Mouse (Mus musculus): ENCODE results near the gene 4930435E12Rik.
A peak's percentile ranks its signal among the peaks of the same experiment; 100 is the strongest.
"Not testable (repeated sequence)": the region's sequence is repeated elsewhere in the genome, so short reads cannot be mapped to it uniquely, and the experiment has no call there.

The 4930435E12Rik gene

DNA sequence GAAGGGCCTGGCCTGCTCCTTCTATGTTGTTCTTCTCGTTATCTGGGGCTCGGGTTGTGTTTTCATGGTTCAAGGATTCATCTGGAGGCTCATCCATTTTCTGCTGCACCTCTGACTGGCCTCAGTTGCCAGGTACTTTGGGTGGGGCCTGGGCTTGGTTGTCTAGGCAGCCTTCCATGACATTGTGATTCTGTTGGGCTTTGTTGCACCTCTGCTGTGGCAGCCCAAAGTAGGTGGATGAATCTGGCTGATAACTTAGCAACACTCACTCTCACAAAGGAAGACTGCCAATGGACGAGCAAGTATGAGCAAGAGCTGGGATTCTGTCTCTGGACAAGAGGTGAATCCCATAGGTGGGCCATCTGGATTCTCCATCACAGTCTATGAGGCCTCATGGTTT is at the start of gene 4930435E12Rik:
4930435E12Rik (minus strand) TSS at position 101 of the 400 bp plus-strand sequence.
- no peak for DNase-seq (ENCODE audit: low read depth)

DNA sequence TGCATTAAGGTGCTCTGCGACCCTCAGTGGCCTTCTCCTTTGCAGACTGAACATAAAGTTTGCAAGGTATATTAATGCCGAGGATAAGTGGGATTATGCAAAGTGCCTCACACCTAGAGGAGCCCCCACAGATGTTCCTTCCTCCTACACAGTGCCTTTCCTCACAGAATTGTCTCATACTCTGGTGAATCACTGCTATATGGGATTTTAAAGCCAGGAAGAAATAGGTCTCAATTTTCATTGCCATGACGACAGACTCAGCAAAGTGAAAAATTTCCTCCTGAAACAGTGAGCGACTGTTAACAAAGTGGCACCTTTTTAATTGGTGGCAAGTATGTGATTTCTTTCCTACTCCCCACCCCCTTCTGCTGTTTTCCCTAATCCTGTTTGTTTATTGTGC is 45.9 kb upstream of the 4930435E12Rik start:
- DNase-seq (ENCODE audit: low read depth): no peak

GRCm38 (mm10) chr16:38873231-38873630 is 44.7 kb upstream of the 4930435E12Rik start:
- DNase-seq (ENCODE audit: low read depth): no peak

- no peak for DNase-seq (ENCODE audit: low read depth)
These were observed 35.8 kb upstream of the 4930435E12Rik start for GRCm38 (mm10) chr16:38864358-38864757.

DNA sequence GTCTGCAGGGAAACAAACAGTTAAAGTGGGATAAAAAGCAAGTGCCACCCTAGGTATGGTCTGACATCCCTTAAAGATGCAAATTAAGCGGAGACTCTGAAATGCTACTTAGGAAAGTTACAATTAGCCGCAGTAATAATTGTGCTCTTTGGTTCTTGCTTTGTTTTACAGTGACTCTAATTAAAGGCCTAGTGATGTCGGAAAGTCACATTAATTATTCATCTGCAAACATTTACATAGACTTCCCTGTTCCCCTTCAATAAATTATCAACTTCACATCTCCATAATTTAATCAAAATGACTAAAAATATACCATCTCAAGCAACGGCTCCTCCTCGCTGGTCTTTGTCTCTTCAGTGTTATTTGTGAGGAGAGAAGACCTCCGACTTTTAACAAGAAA is 32.0 kb upstream of the 4930435E12Rik start:
- DNase-seq (ENCODE audit: low read depth): no peak

GRCm38 (mm10) chr16:38858120-38858749 is 29.7 kb upstream of the 4930435E12Rik start:
- peak; percentile 2 for DNase-seq (ENCODE audit: low read depth)

DNA sequence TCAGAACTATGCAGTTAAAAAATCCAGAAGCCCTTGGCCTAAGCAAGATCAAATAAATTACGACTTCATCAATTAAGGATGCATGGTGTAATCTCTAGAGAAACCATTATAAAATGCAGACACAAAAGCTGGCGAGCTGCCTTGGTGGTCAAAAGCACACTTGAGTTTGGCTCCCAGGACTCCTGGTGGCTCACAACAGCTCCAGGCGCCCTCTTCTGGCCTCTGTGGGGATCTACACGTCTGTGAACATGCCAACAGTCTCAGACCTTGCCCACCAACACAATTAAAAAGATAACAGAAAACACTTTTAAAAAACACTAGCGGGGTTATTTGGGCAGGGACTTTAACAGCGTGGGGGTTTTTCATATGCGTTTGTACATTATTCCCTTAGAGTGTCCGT is 16.0 kb downstream of the 4930435E12Rik start:
- DNase-seq (ENCODE audit: low read depth): peak; percentile 29

- no peak for DNase-seq (ENCODE audit: low read depth)
These were observed 18.4 kb downstream of the 4930435E12Rik start for GRCm38 (mm10) chr16:38810196-38810595.

GRCm38 (mm10) chr16:38807796-38808195 is 20.8 kb downstream of the 4930435E12Rik start:
- DNase-seq (ENCODE audit: low read depth): not testable (repeated sequence)

- no peak for DNase-seq (ENCODE audit: low read depth)
These were observed 28.5 kb downstream of the 4930435E12Rik start, which contains the start of gene Upk1b for GRCm38 (mm10) chr16:38800091-38800490. Gene Upk1b, minus strand, starts transcription at chr16:38800328.

- no peak for DNase-seq (ENCODE audit: low read depth)
These were observed 29.5 kb downstream of the 4930435E12Rik start for GRCm38 (mm10) chr16:38798957-38799450.

DNA sequence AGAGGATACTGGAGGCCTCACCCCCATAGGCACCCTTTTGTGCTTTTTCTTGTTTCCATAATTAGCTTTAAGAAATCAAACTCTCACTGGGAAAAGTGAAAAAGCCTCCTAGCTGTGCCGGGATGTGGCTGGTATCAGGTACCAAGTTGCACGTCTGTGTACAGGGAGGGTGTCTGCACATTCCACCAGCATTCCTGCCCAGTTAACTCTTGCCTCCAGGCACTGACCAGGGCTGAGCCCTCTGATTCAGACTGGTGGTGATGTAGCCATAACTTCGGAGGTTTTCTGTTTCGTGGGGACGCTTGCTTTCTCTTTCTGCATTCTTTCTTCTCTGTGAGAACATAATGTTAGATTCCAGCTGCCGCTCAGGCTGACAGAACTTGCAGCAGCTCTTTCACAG is 35.4 kb downstream of the 4930435E12Rik start:
- DNase-seq (ENCODE audit: low read depth): no peak

- DNase-seq (ENCODE audit: low read depth): no peak
These were observed 38.6 kb downstream of the 4930435E12Rik start for GRCm38 (mm10) chr16:38789966-38790365.

DNA sequence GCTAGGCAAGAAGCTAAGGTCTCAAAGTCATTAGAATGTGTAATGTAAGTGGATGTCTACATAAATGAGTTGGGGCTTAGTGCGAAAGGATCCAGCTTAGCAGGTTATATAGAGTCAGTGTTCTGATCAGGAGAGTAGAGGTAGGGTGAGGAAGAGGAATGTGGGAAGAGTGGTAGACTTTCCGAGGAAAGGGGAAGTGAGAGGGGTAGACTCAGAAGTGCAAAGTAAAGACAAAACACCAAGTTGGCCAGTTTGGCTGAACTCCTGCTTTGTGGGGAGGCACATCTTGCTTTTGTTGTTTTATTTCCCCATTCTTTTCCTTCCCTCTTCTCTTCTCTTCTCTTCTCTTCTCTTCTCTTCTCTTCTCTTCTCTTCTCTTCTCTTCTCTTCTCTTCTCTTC is 39.5 kb downstream of the 4930435E12Rik start:
- DNase-seq (ENCODE audit: low read depth): no peak

DNA sequence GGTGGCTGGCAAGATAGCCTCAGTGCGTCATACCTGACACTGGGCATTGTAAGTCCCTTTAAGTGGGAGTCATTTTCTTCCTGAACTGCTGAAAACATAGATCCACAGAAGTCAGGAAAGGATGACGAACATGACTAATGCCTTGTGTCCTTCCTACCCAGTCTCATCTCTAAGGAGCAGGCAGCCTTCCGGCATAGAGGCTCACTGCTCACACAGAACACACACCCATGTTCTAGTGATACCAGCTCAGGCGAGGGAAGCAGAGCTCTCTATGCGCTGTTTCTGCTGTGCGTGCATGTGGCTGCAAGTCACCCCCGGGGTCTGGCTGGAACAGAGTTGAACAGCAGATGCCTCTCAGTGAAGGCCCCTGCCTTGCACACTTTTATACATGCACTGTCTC is 43.2 kb downstream of the 4930435E12Rik start:
- no peak for DNase-seq (ENCODE audit: low read depth)

GRCm38 (mm10) chr16:38782524-38783067 is 46.0 kb downstream of the 4930435E12Rik start:
- no peak for DNase-seq (ENCODE audit: low read depth)

DNA sequence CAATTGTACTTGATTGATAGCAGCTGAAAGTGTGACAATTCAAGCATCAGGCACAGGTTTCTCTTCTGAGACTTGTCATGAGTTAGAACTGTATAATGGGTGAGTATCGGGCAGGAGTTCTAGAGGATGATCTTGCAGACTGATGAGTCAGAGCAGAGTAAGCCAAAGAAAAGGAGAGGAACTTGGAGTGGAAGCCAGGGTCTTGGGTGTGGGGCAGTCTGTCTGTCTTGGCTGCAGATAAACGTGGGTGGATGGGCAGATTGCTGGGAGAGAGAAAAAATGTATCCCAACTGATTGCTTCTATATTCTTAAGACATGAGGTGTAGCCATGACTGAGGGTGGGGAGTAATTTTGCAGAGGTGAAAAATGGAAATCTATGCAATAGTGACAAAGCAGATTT is 46.6 kb downstream of the 4930435E12Rik start:
- no peak for DNase-seq (ENCODE audit: low read depth)

GRCm38 (mm10) chr16:38780960-38781572 is 47.5 kb downstream of the 4930435E12Rik start:
- no peak for DNase-seq (ENCODE audit: low read depth)

- no peak for DNase-seq (ENCODE audit: low read depth)
These were observed 52.2 kb downstream of the 4930435E12Rik start for GRCm38 (mm10) chr16:38776342-38776741.

DNA sequence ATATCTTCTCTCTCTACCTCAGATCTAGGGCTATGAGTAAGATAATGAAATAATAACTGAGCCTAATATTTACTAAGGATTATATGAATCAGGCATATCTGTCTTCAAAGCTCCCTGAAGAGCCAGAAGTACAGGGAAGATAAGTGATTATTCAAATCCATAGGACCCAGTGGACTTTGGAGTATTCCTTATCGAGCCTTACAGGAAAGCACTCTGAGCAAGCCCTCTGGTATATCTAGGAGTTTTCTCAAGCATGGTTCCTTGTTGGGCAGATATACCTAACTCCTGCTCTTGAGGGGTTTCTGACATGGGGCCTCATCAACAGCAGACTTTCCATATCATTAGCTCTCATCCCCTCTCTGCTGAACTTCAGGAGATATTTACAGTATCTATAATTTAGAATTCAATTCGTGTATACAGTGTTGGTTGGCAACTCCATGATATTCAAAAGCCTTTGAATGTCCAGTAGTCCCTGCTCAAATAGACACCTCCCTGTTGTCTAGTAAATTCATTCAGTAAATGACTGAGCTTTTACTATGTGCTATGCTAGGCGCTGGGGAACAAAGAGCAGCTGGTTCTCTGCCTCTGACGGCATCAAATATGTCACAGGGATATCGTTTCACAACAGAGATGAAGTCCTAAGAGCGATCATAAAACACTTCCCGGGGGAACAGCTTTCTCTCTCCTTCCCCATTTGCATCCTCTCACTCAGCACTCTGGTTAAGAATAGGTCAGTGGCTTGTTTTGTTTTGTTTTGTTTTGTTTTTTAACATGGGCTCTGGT is 53.4 kb downstream of the 4930435E12Rik start:
- DNase-seq (ENCODE audit: low read depth): no peak

DNA sequence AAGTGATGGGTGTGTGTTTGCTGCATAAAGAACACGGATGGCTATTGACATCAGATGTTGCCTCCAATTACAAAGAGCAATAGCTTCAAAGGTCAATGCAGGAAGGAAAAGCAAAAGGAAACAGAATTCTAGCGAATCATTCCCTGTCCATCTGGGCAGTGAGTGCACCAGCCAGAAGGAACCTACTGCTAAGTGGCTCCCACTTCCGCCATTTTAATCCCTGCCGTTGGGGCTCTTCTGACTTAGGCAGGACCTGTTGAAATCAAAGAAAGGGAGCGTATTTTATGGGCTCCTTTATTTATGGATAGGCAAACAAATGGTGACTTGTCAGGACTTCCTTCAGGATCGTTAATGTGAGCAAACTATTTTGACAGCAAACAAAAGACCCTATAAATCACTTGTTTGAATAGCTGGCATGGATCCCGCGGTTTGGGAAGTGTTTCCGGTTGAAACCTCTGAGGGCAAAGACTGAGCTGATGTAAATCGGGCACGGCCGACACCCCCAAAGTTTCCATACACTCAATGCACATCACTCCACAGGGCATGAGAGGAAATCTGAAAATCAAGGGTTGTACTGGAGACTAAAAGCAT is 55.5 kb downstream of the 4930435E12Rik start:
- no peak for DNase-seq (ENCODE audit: low read depth)

DNA sequence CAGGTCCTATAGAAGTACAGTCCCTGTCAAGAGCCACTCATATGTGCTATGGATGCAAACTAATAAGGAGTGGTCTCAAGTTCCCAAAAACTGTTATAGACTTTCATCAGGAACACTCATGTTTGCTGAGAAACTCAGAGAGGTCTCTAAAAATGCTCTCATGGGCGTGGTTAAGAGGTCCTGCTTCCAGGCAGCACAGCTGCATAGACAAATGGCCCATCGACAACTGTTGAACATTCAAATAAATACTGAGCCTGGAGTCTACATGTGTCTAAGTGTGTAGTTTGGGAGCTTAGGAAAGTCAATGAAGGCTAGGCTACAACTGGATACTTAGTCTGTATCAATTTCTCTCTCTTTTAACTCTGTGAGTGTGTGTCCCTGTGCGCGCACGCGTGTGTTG is 57.4 kb downstream of the 4930435E12Rik start:
- DNase-seq (ENCODE audit: low read depth): no peak
